Comparison of ENCODE assay signal across 8 mouse cellular contexts in genomic region chr11:115492387-115492786, GRCm38 (mm10). TPM values are rescaled to one million over a fixed set of nuclear protein-coding genes. Genes with fewer than 3 reads are reported as not detected.
DNase-seq lines count a peak whose midpoint lies in the region; ATAC-seq lines count a peak whose summit lies in the region.

No protein-coding gene starts in this region.

- H3K4me3 ChIP-seq in liver, embryonic 11.5 days (ENCODE audit: low read depth, low read length), result peak overlapping the region; percentile 65
- peak overlapping the region; percentile 71 for H3K4me3 ChIP-seq in embryonic facial prominence, embryonic 13.5 days
- peak overlapping the region; percentile 72 for H3K4me3 ChIP-seq in intestine, embryonic 15.5 days (replicated peaks)
- H3K4me3 ChIP-seq in neural tube, embryonic 12.5 days, result no peak overlapping the region

- no peaks in the 10 kb centered on the region for H3K27me3 ChIP-seq in liver, embryonic 11.5 days (replicated peaks; ENCODE audit: control insufficient read depth, insufficient read depth, low read length)
- no peaks in the 10 kb centered on the region for H3K27me3 ChIP-seq in embryonic facial prominence, embryonic 13.5 days
- no peaks in the 10 kb centered on the region for H3K27me3 ChIP-seq in intestine, embryonic 15.5 days (replicated peaks)
- H3K27me3 ChIP-seq in neural tube, embryonic 12.5 days (replicated peaks), result no peaks in the 10 kb centered on the region

- no peak for DNase-seq in liver, embryonic 11.5 days (ENCODE audit: low spot score)
- no peak for DNase-seq in liver
- DNase-seq in ovary, postnatal 10 days (ENCODE audit: low spot score), result no peak
- no peak for DNase-seq in B cell, adult 2 months
- no peak for DNase-seq in kidney, postnatal 14 days

- peak overlapping the region; percentile 73; the same call in 1 of the 2 replicates for H3K9ac ChIP-seq in liver, embryonic 11.5 days (ENCODE audit: low read depth, low read length)
- peak overlapping the region; percentile 81 for H3K9ac ChIP-seq in embryonic facial prominence, embryonic 13.5 days
- H3K9ac ChIP-seq in intestine, embryonic 15.5 days, result peak overlapping the region; percentile 76
- H3K9ac ChIP-seq in neural tube, embryonic 12.5 days, result peak overlapping the region; percentile 62; the same call in 1 of the 2 replicates

- H3K4me2 ChIP-seq in liver, embryonic 11.5 days, result peak overlapping the region; percentile 79
- peak overlapping the region; percentile 73 for H3K4me2 ChIP-seq in embryonic facial prominence, embryonic 13.5 days
- peak overlapping the region; percentile 88 for H3K4me2 ChIP-seq in intestine, embryonic 15.5 days (replicated peaks)
- H3K4me2 ChIP-seq in neural tube, embryonic 12.5 days (replicated peaks), result peak overlapping the region; percentile 85

- H3K4me1 ChIP-seq in liver, embryonic 11.5 days (replicated peaks; ENCODE audit: control insufficient read depth, insufficient read depth, low read length), result peaks cover 16% of the 10 kb centered on the region
- peaks cover 15% of the 10 kb centered on the region for H3K4me1 ChIP-seq in embryonic facial prominence, embryonic 13.5 days
- H3K4me1 ChIP-seq in intestine, embryonic 15.5 days (replicated peaks), result peaks cover 14% of the 10 kb centered on the region
- H3K4me1 ChIP-seq in neural tube, embryonic 12.5 days, result peaks cover 18% of the 10 kb centered on the region

- no peak overlapping the region for H3K27ac ChIP-seq in liver, embryonic 11.5 days (ENCODE audit: low read depth, low read length)
- H3K27ac ChIP-seq in embryonic facial prominence, embryonic 13.5 days, result no peak overlapping the region
- H3K27ac ChIP-seq in intestine, embryonic 15.5 days, result no peak overlapping the region; the same call in 1 of the 2 replicates
- H3K27ac ChIP-seq in neural tube, embryonic 12.5 days, result no peak overlapping the region

- ATAC-seq in liver, embryonic 11.5 days (replicated peaks; ENCODE audit: low FRiP score), result 0 out of 2 replicates have a peak, but pooled peaks have one; percentile 21
- ATAC-seq in embryonic facial prominence, embryonic 13.5 days (ENCODE audit: insufficient number of reproducible peaks, insufficient read depth, low FRiP score, low TSS enrichment, low read depth), result no peak
- ATAC-seq in intestine, embryonic 15.5 days, result no peak
- no peak for ATAC-seq in neural tube, embryonic 12.5 days (ENCODE audit: low FRiP score, low read depth)

- no peaks in the 10 kb centered on the region for H3K9me3 ChIP-seq in liver, embryonic 11.5 days (ENCODE audit: control insufficient read depth, low read length)
- no peaks in the 10 kb centered on the region for H3K9me3 ChIP-seq in embryonic facial prominence, embryonic 13.5 days
- H3K9me3 ChIP-seq in intestine, embryonic 15.5 days, result no peaks in the 10 kb centered on the region
- no peaks in the 10 kb centered on the region for H3K9me3 ChIP-seq in neural tube, embryonic 12.5 days

- WGBS in liver, embryonic 11.5 days, result 29% methylated on average over 6 of the region's 6 CpGs
- 41% methylated on average over 6 of the region's 6 CpGs for WGBS in embryonic facial prominence, embryonic 13.5 days
- WGBS in intestine, embryonic 15.5 days, result 38% methylated on average over 6 of the region's 6 CpGs
- 45% methylated on average over 6 of the region's 6 CpGs for WGBS in neural tube, embryonic 12.5 days

- H3K36me3 ChIP-seq in liver, embryonic 11.5 days (ENCODE audit: control insufficient read depth, insufficient read depth, low read length), result peaks cover 12% of the 10 kb centered on the region
- peaks cover 25% of the 10 kb centered on the region for H3K36me3 ChIP-seq in embryonic facial prominence, embryonic 13.5 days
- H3K36me3 ChIP-seq in intestine, embryonic 15.5 days, result peaks cover 3% of the 10 kb centered on the region; the same call in 1 of the 2 replicates
- peaks cover 21% of the 10 kb centered on the region for H3K36me3 ChIP-seq in neural tube, embryonic 12.5 days

RNA-seq across cellular contexts. Expression of gene Nt5c, which starts 0.7 kb away (rescaled TPM):
- polyA plus RNA-seq in liver, embryonic 11.5 days (2014; fragmentation: Nextera tagmentation; extraction: Ambion mirVana), result 96.8 and 105 TPM in 2 replicates
- 77.2 and 85.3 TPM in 2 replicates for polyA plus RNA-seq in embryonic facial prominence, embryonic 13.5 days (2015; fragmentation: Nextera tagmentation; extraction: Ambion mirVana)
- 143 and 148 TPM in 2 replicates for polyA plus RNA-seq in intestine, embryonic 15.5 days (2015; fragmentation: Nextera tagmentation; extraction: Ambion mirVana)
- 84.8 and 87.1 TPM in 2 replicates for polyA plus RNA-seq in neural tube, embryonic 12.5 days (2016; fragmentation: Nextera tagmentation; extraction: Ambion mirVana)

RNA-seq across cellular contexts. Expression of gene Armc7, which starts 16.9 kb away (rescaled TPM):
- 5.7 and 6.0 TPM in 2 replicates for polyA plus RNA-seq in liver, embryonic 11.5 days (2014; fragmentation: Nextera tagmentation; extraction: Ambion mirVana)
- polyA plus RNA-seq in embryonic facial prominence, embryonic 13.5 days (2015; fragmentation: Nextera tagmentation; extraction: Ambion mirVana), result 11.6 and 11.9 TPM in 2 replicates
- 6.6 and 8.0 TPM in 2 replicates for polyA plus RNA-seq in intestine, embryonic 15.5 days (2015; fragmentation: Nextera tagmentation; extraction: Ambion mirVana)
- polyA plus RNA-seq in neural tube, embryonic 12.5 days (2016; fragmentation: Nextera tagmentation; extraction: Ambion mirVana), result 12.9 and 13.1 TPM in 2 replicates

RNA-seq across cellular contexts. Expression of gene Jpt1, which starts 21.8 kb away (rescaled TPM):
- 435 and 437 TPM in 2 replicates for polyA plus RNA-seq in liver, embryonic 11.5 days (2014; fragmentation: Nextera tagmentation; extraction: Ambion mirVana)
- polyA plus RNA-seq in embryonic facial prominence, embryonic 13.5 days (2015; fragmentation: Nextera tagmentation; extraction: Ambion mirVana), result 566 and 584 TPM in 2 replicates
- 493 and 505 TPM in 2 replicates for polyA plus RNA-seq in intestine, embryonic 15.5 days (2015; fragmentation: Nextera tagmentation; extraction: Ambion mirVana)
- 999 and 1,042 TPM in 2 replicates for polyA plus RNA-seq in neural tube, embryonic 12.5 days (2016; fragmentation: Nextera tagmentation; extraction: Ambion mirVana)

RNA-seq across cellular contexts. Expression of gene Slc16a5, which starts 30.1 kb away (rescaled TPM):
- polyA plus RNA-seq in liver, embryonic 11.5 days (2014; fragmentation: Nextera tagmentation; extraction: Ambion mirVana), result not detected in 2 replicates
- polyA plus RNA-seq in embryonic facial prominence, embryonic 13.5 days (2015; fragmentation: Nextera tagmentation; extraction: Ambion mirVana), result 0.17 and 0.44 TPM in 2 replicates
- polyA plus RNA-seq in intestine, embryonic 15.5 days (2015; fragmentation: Nextera tagmentation; extraction: Ambion mirVana), result 2.8 and 3.7 TPM in 2 replicates
- polyA plus RNA-seq in neural tube, embryonic 12.5 days (2016; fragmentation: Nextera tagmentation; extraction: Ambion mirVana), result 0.09 and 0.14 TPM in 2 replicates

RNA-seq across cellular contexts. Expression of gene Sumo2, which starts 43.7 kb away (rescaled TPM):
- polyA plus RNA-seq in liver, embryonic 11.5 days (2014; fragmentation: Nextera tagmentation; extraction: Ambion mirVana), result 874 and 889 TPM in 2 replicates
- polyA plus RNA-seq in embryonic facial prominence, embryonic 13.5 days (2015; fragmentation: Nextera tagmentation; extraction: Ambion mirVana), result 1,193 and 1,231 TPM in 2 replicates
- 766 and 860 TPM in 2 replicates for polyA plus RNA-seq in intestine, embryonic 15.5 days (2015; fragmentation: Nextera tagmentation; extraction: Ambion mirVana)
- 1,184 and 1,219 TPM in 2 replicates for polyA plus RNA-seq in neural tube, embryonic 12.5 days (2016; fragmentation: Nextera tagmentation; extraction: Ambion mirVana)
